In genomic region chr5:43185478-43185877, GRCm38 (mm10) we compare ENCODE assay signal across 12 mouse cellular contexts.
"Had no signal": no experiment of that assay in that cellular context is flagged by ENCODE, and none has a peak within 500 bp of the region (broad histone marks: within the 10 kb centered on the region; RNA-seq: fewer than 3 reads in every experiment).

No protein-coding gene starts in this region.

- DNase-seq: kidney, adult 2 months; kidney, postnatal 25 days; layer of hippocampus, adult 9-11 months; layer of hippocampus, postnatal 36 days; lung, embryonic 14.5 days; lung, postnatal 4 days; right cerebral cortex, postnatal 4 days; spleen, adult 18-20 months; thymus, adult 18-20 months; thymus, postnatal 25 days had no signal

- ATAC-seq: intestine, embryonic 16.5 days; midbrain, embryonic 13.5 days had no signal
